Comparison of ENCODE assay signal across 8 mouse cellular contexts in the genomic region with DNA sequence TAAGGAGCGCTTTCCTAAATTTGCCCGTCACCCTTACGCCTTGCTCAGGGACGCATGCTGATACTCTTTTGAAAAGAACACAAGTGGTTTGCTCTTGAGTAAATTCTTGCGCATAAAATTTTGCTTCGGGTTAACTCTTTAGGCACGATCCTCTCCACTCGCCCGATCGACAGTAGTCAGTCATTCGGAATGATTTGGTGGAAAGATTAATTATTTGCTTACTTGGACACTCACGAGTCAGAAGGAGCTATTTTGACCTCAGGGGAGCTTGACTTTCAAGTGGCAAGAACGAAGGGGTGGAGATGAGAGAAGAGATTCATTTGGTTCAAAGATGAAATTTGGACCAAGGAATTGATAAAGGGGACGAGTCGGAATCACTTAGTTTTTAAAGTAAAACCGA. TPM values are rescaled to one million over a fixed set of nuclear protein-coding genes. Genes with fewer than 3 reads are reported as not detected.
DNase-seq lines count a peak whose midpoint lies in the region; ATAC-seq and TF ChIP-seq lines count a peak whose summit lies in the region.

No protein-coding gene starts in this region.

- H3K9me3 ChIP-seq in hindbrain, embryonic 13.5 days: no peaks in the 10 kb centered on the region
- no peaks in the 10 kb centered on the region for H3K9me3 ChIP-seq in midbrain, embryonic 10.5 days (replicated peaks)

- TF ChIP-seq CTCF in bone marrow, adult 2 months (IDR thresholded peaks at IDR 0.05; ENCODE audit: control insufficient read depth, insufficient read depth, low read length): no peak

- no peak overlapping the region for H3K27ac ChIP-seq in bone marrow, adult 2 months (ENCODE audit: control insufficient read depth, insufficient read depth, low read depth, low read length, poor library complexity)
- no peak overlapping the region for H3K27ac ChIP-seq in hindbrain, embryonic 13.5 days
- no peak overlapping the region; the same call in 1 of the 2 replicates for H3K27ac ChIP-seq in midbrain, embryonic 10.5 days (replicated peaks)

- peaks cover 45% of the 10 kb centered on the region for H3K36me3 ChIP-seq in hindbrain, embryonic 13.5 days
- peaks cover 59% of the 10 kb centered on the region for H3K36me3 ChIP-seq in midbrain, embryonic 10.5 days

- ATAC-seq in hindbrain, embryonic 13.5 days (ENCODE audit: low FRiP score): 0 out of 2 replicates have a peak, but pooled peaks have one; percentile 12
- no peak for ATAC-seq in activated CD4-positive, CD25-positive, alpha-beta regulatory T cell, adult 4 months

- peaks cover 1% of the 10 kb centered on the region; the same call in 1 of the 2 replicates for H3K4me1 ChIP-seq in bone marrow, adult 2 months (ENCODE audit: control insufficient read depth, insufficient read depth, low read length)
- peaks cover 25% of the 10 kb centered on the region for H3K4me1 ChIP-seq in hindbrain, embryonic 13.5 days (replicated peaks)
- H3K4me1 ChIP-seq in midbrain, embryonic 10.5 days: peaks cover 23% of the 10 kb centered on the region

- peak overlapping the region; percentile 93 for H3K9ac ChIP-seq in hindbrain, embryonic 13.5 days

- H3K4me2 ChIP-seq in hindbrain, embryonic 13.5 days: peak overlapping the region; percentile 94

- no peaks in the 10 kb centered on the region for H3K27me3 ChIP-seq in hindbrain, embryonic 13.5 days
- no peaks in the 10 kb centered on the region for H3K27me3 ChIP-seq in midbrain, embryonic 10.5 days (ENCODE audit: low read depth, poor library complexity, severe bottlenecking)

- DNase-seq in kidney, adult 11 months: peak; percentile 21
- no peak for DNase-seq in kidney, postnatal 10 days
- peak; percentile 23 for DNase-seq in midbrain, embryonic 10.5 days (ENCODE audit: low spot score)
- no peak for DNase-seq in adrenal gland, postnatal 10 days
- DNase-seq in adrenal gland, adult 2 months: no peak

- WGBS in bone marrow, adult 2 months: 2% methylated on average over 16 of the region's 16 CpGs
- WGBS in hindbrain, embryonic 13.5 days: 6% methylated on average over 16 of the region's 16 CpGs
- 5% methylated on average over 16 of the region's 16 CpGs for WGBS in midbrain, embryonic 10.5 days

- peak overlapping the region; percentile 84 for H3K4me3 ChIP-seq in bone marrow, adult 2 months (replicated peaks; ENCODE audit: control insufficient read depth, low read depth, low read length)
- peak overlapping the region; percentile 100 for H3K4me3 ChIP-seq in hindbrain, embryonic 13.5 days
- H3K4me3 ChIP-seq in midbrain, embryonic 10.5 days: peak overlapping the region; percentile 98

- TF ChIP-seq POLR2A in bone marrow, adult 2 months (IDR thresholded peaks at IDR 0.05; ENCODE audit: borderline replicate concordance, control insufficient read depth, low read depth, low read length): no peak

RNA-seq across cellular contexts. Expression of a gene that starts 0.4 kb away (rescaled TPM):
- 11.1 and 19.8 TPM in 2 replicates for polyA plus RNA-seq in bone marrow, adult 2 months (2011; ENCODE audit: insufficient read depth, insufficient read length, low replicate concordance, missing spikeins)
- 45.5 and 48.2 TPM in 2 replicates for polyA plus RNA-seq in hindbrain, embryonic 13.5 days (2015; fragmentation: Nextera tagmentation; extraction: Ambion mirVana)
- polyA plus RNA-seq in midbrain, embryonic 10.5 days (2016; fragmentation: Nextera tagmentation; extraction: Ambion mirVana): 59.6 and 64.2 TPM in 2 replicates
- total RNA-seq in adrenal gland, postnatal 10 days (2021): 10 to 100 TPM; 23.9 to 24.3 TPM
- total RNA-seq in adrenal gland, adult 2 months (2021): 10 to 100 TPM; 15.3 to 28.5 TPM
- 11.3 and 13.3 TPM in 2 replicates for polyA plus RNA-seq in adrenal gland, adult 2 months (2012; rRNA removed)
- 10 to 100 TPM; 53.3 to 59.3 TPM for polyA plus RNA-seq in activated CD4-positive, CD25-positive, alpha-beta regulatory T cell, adult 4 months (2017; shearing (Covaris generic))

RNA-seq across cellular contexts. Expression of a gene that starts 0.5 kb away (rescaled TPM):
- 67.6 and 160 TPM in 2 replicates for polyA plus RNA-seq in bone marrow, adult 2 months (2011; ENCODE audit: insufficient read depth, insufficient read length, low replicate concordance, missing spikeins)
- 283 and 290 TPM in 2 replicates for polyA plus RNA-seq in hindbrain, embryonic 13.5 days (2015; fragmentation: Nextera tagmentation; extraction: Ambion mirVana)
- 283 and 318 TPM in 2 replicates for polyA plus RNA-seq in midbrain, embryonic 10.5 days (2016; fragmentation: Nextera tagmentation; extraction: Ambion mirVana)
- 100 to 1,000 TPM; 186 to 195 TPM for total RNA-seq in adrenal gland, postnatal 10 days (2021)
- total RNA-seq in adrenal gland, adult 2 months (2021): 100 to 1,000 TPM; 182 to 188 TPM
- 5.1 TPM in 2 replicates for polyA plus RNA-seq in adrenal gland, adult 2 months (2012; rRNA removed)
- polyA plus RNA-seq in activated CD4-positive, CD25-positive, alpha-beta regulatory T cell, adult 4 months (2017; shearing (Covaris generic)): 100 to 1,000 TPM in 1 of 2 experiments, 10 to 100 TPM in 1; 83.4 to 124 TPM

RNA-seq across cellular contexts. Expression of a gene that starts 27.9 kb away (rescaled TPM):
- polyA plus RNA-seq in bone marrow, adult 2 months (2011; ENCODE audit: insufficient read depth, insufficient read length, low replicate concordance, missing spikeins): 30.9 and 48.6 TPM in 2 replicates
- 124 and 129 TPM in 2 replicates for polyA plus RNA-seq in hindbrain, embryonic 13.5 days (2015; fragmentation: Nextera tagmentation; extraction: Ambion mirVana)
- polyA plus RNA-seq in midbrain, embryonic 10.5 days (2016; fragmentation: Nextera tagmentation; extraction: Ambion mirVana): 159 and 161 TPM in 2 replicates
- total RNA-seq in adrenal gland, postnatal 10 days (2021): 10 to 100 TPM; 58.2 to 61.2 TPM
- total RNA-seq in adrenal gland, adult 2 months (2021): 10 to 100 TPM; 60.7 to 75.1 TPM
- polyA plus RNA-seq in adrenal gland, adult 2 months (2012; rRNA removed): 2.1 and 2.3 TPM in 2 replicates
- polyA plus RNA-seq in activated CD4-positive, CD25-positive, alpha-beta regulatory T cell, adult 4 months (2017; shearing (Covaris generic)): 100 to 1,000 TPM; 220 to 228 TPM

RNA-seq across cellular contexts. Expression of a gene that starts 50.3 kb away (rescaled TPM):
- not detected in 2 replicates for polyA plus RNA-seq in bone marrow, adult 2 months (2011; ENCODE audit: insufficient read depth, insufficient read length, low replicate concordance, missing spikeins)
- not detected in 2 replicates for polyA plus RNA-seq in hindbrain, embryonic 13.5 days (2015; fragmentation: Nextera tagmentation; extraction: Ambion mirVana)
- polyA plus RNA-seq in midbrain, embryonic 10.5 days (2016; fragmentation: Nextera tagmentation; extraction: Ambion mirVana): not detected in 2 replicates
- total RNA-seq in adrenal gland, postnatal 10 days (2021): not detected
- total RNA-seq in adrenal gland, adult 2 months (2021): not detected
- polyA plus RNA-seq in adrenal gland, adult 2 months (2012; rRNA removed): not detected in 2 replicates
- polyA plus RNA-seq in activated CD4-positive, CD25-positive, alpha-beta regulatory T cell, adult 4 months (2017; shearing (Covaris generic)): 1 to 10 TPM in 1 of 2 experiments, not detected in 1; 1.2 TPM

RNA-seq across cellular contexts. Expression of a gene that starts 56.1 kb away (rescaled TPM):
- 10.7 and 31.6 TPM in 2 replicates for polyA plus RNA-seq in bone marrow, adult 2 months (2011; ENCODE audit: insufficient read depth, insufficient read length, low replicate concordance, missing spikeins)
- polyA plus RNA-seq in hindbrain, embryonic 13.5 days (2015; fragmentation: Nextera tagmentation; extraction: Ambion mirVana): 64.8 and 70.5 TPM in 2 replicates
- 50.9 and 57.6 TPM in 2 replicates for polyA plus RNA-seq in midbrain, embryonic 10.5 days (2016; fragmentation: Nextera tagmentation; extraction: Ambion mirVana)
- total RNA-seq in adrenal gland, postnatal 10 days (2021): 100 to 1,000 TPM; 135 to 149 TPM
- 100 to 1,000 TPM; 176 to 197 TPM for total RNA-seq in adrenal gland, adult 2 months (2021)
- polyA plus RNA-seq in adrenal gland, adult 2 months (2012; rRNA removed): 29.7 and 61.1 TPM in 2 replicates
- polyA plus RNA-seq in activated CD4-positive, CD25-positive, alpha-beta regulatory T cell, adult 4 months (2017; shearing (Covaris generic)): 10 to 100 TPM; 66.1 to 85.8 TPM

Comparison
In these comparisons a context has a peak if more than half of its experiments do, and no peak if none do; other contexts are left out.
1. DNase-seq: peak in kidney, adult 11 months (single experiment) and midbrain, embryonic 10.5 days (single experiment); none in kidney, postnatal 10 days (single experiment), adrenal gland, postnatal 10 days (single experiment) and adrenal gland, adult 2 months (single experiment).
2. RNA of a gene that starts 0.5 kb away (polyA plus RNA-seq): 283 to 318 TPM in midbrain, embryonic 10.5 days, 283 to 290 TPM in hindbrain, embryonic 13.5 days, 67.6 to 160 TPM in bone marrow, adult 2 months and 83.4 to 124 TPM in activated CD4-positive, CD25-positive, alpha-beta regulatory T cell, adult 4 months; 5.1 TPM in adrenal gland, adult 2 months; every median in the first group is over 10 times any median in the second.
3. Peak in every context shown above with its lines, with median percentiles within 50 percentile points of each other: H3K4me3 ChIP-seq.